Mouse (Mus musculus): ENCODE data around the gene Dpf2. TPM values are rescaled to one million over a fixed set of nuclear protein-coding genes. Genes with fewer than 3 reads are reported as not detected.

The Dpf2 gene
- polyA plus RNA-seq, 1 experiment from 2014 or later: 118 TPM

GRCm38 (mm10) chr19:5846557-5847305 lies 66.1 kb downstream of the Dpf2 start:
- H3K36me3 ChIP-seq: peaks cover 9% of the 10 kb centered on the region
- H3K4me2 ChIP-seq: peak overlapping the region; percentile 77
- peak; percentile 77 for ATAC-seq (ENCODE audit: insufficient number of reproducible peaks, low FRiP score)
- peak overlapping the region; percentile 76 for H3K9ac ChIP-seq
- WGBS: 7% methylated on average over 16 of the region's 16 CpGs
- H3K4me1 ChIP-seq (replicated peaks): peaks cover 92% of the 10 kb centered on the region
- H3K4me3 ChIP-seq: peak overlapping the region; percentile 40
- no peaks in the 10 kb centered on the region for H3K27me3 ChIP-seq (replicated peaks)
- H3K27ac ChIP-seq (ENCODE audit: poor library complexity, severe bottlenecking): peak overlapping the region; percentile 100
- no peaks in the 10 kb centered on the region for H3K9me3 ChIP-seq (replicated peaks)

Other genes starting within 250 kb of the Dpf2 start
- 25.5 and 28.1 TPM in 2 replicates for gene Sipa1, start 249.3 kb downstream of the Dpf2 start, polyA plus RNA-seq (2016; fragmentation: Nextera tagmentation; extraction: Ambion mirVana)
- gene Map3k11, start 224.3 kb downstream of the Dpf2 start, polyA plus RNA-seq (2016; fragmentation: Nextera tagmentation; extraction: Ambion mirVana): 30.6 and 32.8 TPM in 2 replicates
- 22.0 and 22.3 TPM in 2 replicates for gene Pcnx3, start 224.1 kb downstream of the Dpf2 start, polyA plus RNA-seq (2016; fragmentation: Nextera tagmentation; extraction: Ambion mirVana)
- gene Kcnk7, start 208.6 kb downstream of the Dpf2 start, polyA plus RNA-seq (2016; fragmentation: Nextera tagmentation; extraction: Ambion mirVana): 0.17 TPM in 1 of 2 replicates, not detected in the other
- 121 and 123 TPM in 2 replicates for gene Ehbp1l1, start 186.7 kb downstream of the Dpf2 start, polyA plus RNA-seq (2016; fragmentation: Nextera tagmentation; extraction: Ambion mirVana)
- gene Fam89b, start 183.4 kb downstream of the Dpf2 start, polyA plus RNA-seq (2016; fragmentation: Nextera tagmentation; extraction: Ambion mirVana): 78.9 and 81.3 TPM in 2 replicates
- 24.3 and 27.7 TPM in 2 replicates for gene Ltbp3, start 172.1 kb downstream of the Dpf2 start, polyA plus RNA-seq (2016; fragmentation: Nextera tagmentation; extraction: Ambion mirVana)
- gene Scyl1, start 141.6 kb downstream of the Dpf2 start, polyA plus RNA-seq (2016; fragmentation: Nextera tagmentation; extraction: Ambion mirVana): 68.1 and 68.9 TPM in 2 replicates
- gene Frmd8, start 37.7 kb downstream of the Dpf2 start, polyA plus RNA-seq (2016; fragmentation: Nextera tagmentation; extraction: Ambion mirVana): 33.7 and 34.2 TPM in 2 replicates
- 3.5 and 3.9 TPM in 2 replicates for gene Slc25a45, start 35.2 kb downstream of the Dpf2 start, polyA plus RNA-seq (2016; fragmentation: Nextera tagmentation; extraction: Ambion mirVana)
- gene Tigd3, start 18.9 kb downstream of the Dpf2 start, polyA plus RNA-seq (2016; fragmentation: Nextera tagmentation; extraction: Ambion mirVana): 1.5 and 1.9 TPM in 2 replicates
- 6.5 and 7.3 TPM in 2 replicates for gene Cdc42ep2, start 11.8 kb upstream of the Dpf2 start, polyA plus RNA-seq (2016; fragmentation: Nextera tagmentation; extraction: Ambion mirVana)
- gene Pola2, start 51.2 kb upstream of the Dpf2 start, polyA plus RNA-seq (2016; fragmentation: Nextera tagmentation; extraction: Ambion mirVana): 49.3 and 51.1 TPM in 2 replicates
- gene Slc22a20, start 73.1 kb upstream of the Dpf2 start, polyA plus RNA-seq (2016; fragmentation: Nextera tagmentation; extraction: Ambion mirVana): not detected in 2 replicates
- gene Capn1, start 102.9 kb upstream of the Dpf2 start, polyA plus RNA-seq (2016; fragmentation: Nextera tagmentation; extraction: Ambion mirVana): 8.2 and 8.4 TPM in 2 replicates
- gene Syvn1, start 133.6 kb upstream of the Dpf2 start, polyA plus RNA-seq (2016; fragmentation: Nextera tagmentation; extraction: Ambion mirVana): 21.1 and 21.8 TPM in 2 replicates
- gene Mrpl49, start 144.8 kb upstream of the Dpf2 start, polyA plus RNA-seq (2016; fragmentation: Nextera tagmentation; extraction: Ambion mirVana): 58.5 and 64.4 TPM in 2 replicates
- gene Fau, start 144.8 kb upstream of the Dpf2 start, polyA plus RNA-seq (2016; fragmentation: Nextera tagmentation; extraction: Ambion mirVana): 503 and 513 TPM in 2 replicates
- 23.9 and 24.9 TPM in 2 replicates for gene Znhit2, start 148.2 kb upstream of the Dpf2 start, polyA plus RNA-seq (2016; fragmentation: Nextera tagmentation; extraction: Ambion mirVana)
- gene Tm7sf2, start 155.4 kb upstream of the Dpf2 start, polyA plus RNA-seq (2016; fragmentation: Nextera tagmentation; extraction: Ambion mirVana): 8.4 and 9.2 TPM in 2 replicates
- gene Vps51, start 164.2 kb upstream of the Dpf2 start, polyA plus RNA-seq (2016; fragmentation: Nextera tagmentation; extraction: Ambion mirVana): 45.1 and 50.2 TPM in 2 replicates
- gene Tmem262, start 167.0 kb upstream of the Dpf2 start, polyA plus RNA-seq (2016; fragmentation: Nextera tagmentation; extraction: Ambion mirVana): not detected in 2 replicates
- 1.2 and 1.3 TPM in 2 replicates for gene Gm28374, start 169.2 kb upstream of the Dpf2 start, polyA plus RNA-seq (2016; fragmentation: Nextera tagmentation; extraction: Ambion mirVana)
- 48.9 and 52.4 TPM in 2 replicates for gene Zfpl1, start 171.9 kb upstream of the Dpf2 start, polyA plus RNA-seq (2016; fragmentation: Nextera tagmentation; extraction: Ambion mirVana)
- 27.4 and 27.7 TPM in 2 replicates for gene Cdca5, start 172.0 kb upstream of the Dpf2 start, polyA plus RNA-seq (2016; fragmentation: Nextera tagmentation; extraction: Ambion mirVana)
- 0.27 TPM in 1 of 2 replicates, not detected in the other for gene AC131692.1, start 181.4 kb upstream of the Dpf2 start, polyA plus RNA-seq (2016; fragmentation: Nextera tagmentation; extraction: Ambion mirVana)
- 0.22 TPM in 2 replicates for gene Naaladl1, start 192.8 kb upstream of the Dpf2 start, polyA plus RNA-seq (2016; fragmentation: Nextera tagmentation; extraction: Ambion mirVana)
- 35.2 and 35.9 TPM in 2 replicates for gene Sac3d1, start 205.6 kb upstream of the Dpf2 start, polyA plus RNA-seq (2016; fragmentation: Nextera tagmentation; extraction: Ambion mirVana)
- 20.9 and 21.2 TPM in 2 replicates for gene Snx15, start 215.3 kb upstream of the Dpf2 start, polyA plus RNA-seq (2016; fragmentation: Nextera tagmentation; extraction: Ambion mirVana)
- gene Batf2, start 228.0 kb upstream of the Dpf2 start, polyA plus RNA-seq (2016; fragmentation: Nextera tagmentation; extraction: Ambion mirVana): 0.14 TPM in 1 of 2 replicates, not detected in the other
- gene Arl2, start 228.5 kb upstream of the Dpf2 start, polyA plus RNA-seq (2016; fragmentation: Nextera tagmentation; extraction: Ambion mirVana): 71.5 and 73.9 TPM in 2 replicates